Mouse (Mus musculus) small intestine, adult 2 months (tissue): ENCODE measurements around the gene Defb43. TPM values are rescaled to one million over a fixed set of nuclear protein-coding genes. Genes with fewer than 3 reads are reported as not detected.

ENCODE experiments used
- H3K27ac ChIP-seq: fragments of 200-500 bp; 2 replicates; pipeline ENCODE4 v1.5.1; 2012; ENCODE audit warnings: low read depth, low read length, control low read depth, inconsistent platforms; ENCODE audit not compliant: insufficient read depth
- H3K27me3 ChIP-seq: fragments of 200-500 bp; 2 replicates; pipeline ENCODE4 v1.6.1; 2012; ENCODE audit warnings: mild to moderate bottlenecking, moderate library complexity, low read length, inconsistent platforms; ENCODE audit not compliant: control insufficient read depth, insufficient read depth
- H3K36me3 ChIP-seq: fragments of 200-500 bp; 2 replicates; pipeline ENCODE4 v1.6.1; 2012; ENCODE audit warnings: mild to moderate bottlenecking, low read length, control low read depth, inconsistent platforms; ENCODE audit not compliant: control insufficient read depth, insufficient read depth
- H3K4me1 ChIP-seq: fragments of 200-500 bp; 2 replicates; pipeline ENCODE4 v1.6.1; 2012; ENCODE audit warnings: low read length, inconsistent platforms, mixed read lengths; ENCODE audit not compliant: control insufficient read depth, insufficient read depth, insufficient read length
- H3K4me3 ChIP-seq: fragments of 200-500 bp; 2 replicates; pipeline ENCODE4 v1.5.1; 2012; ENCODE audit warnings: low read depth, mild to moderate bottlenecking, control low read depth, inconsistent platforms, low read length, moderate library complexity
- CTCF ChIP-seq: fragments of 200-500 bp; IDR thresholded peaks from 2 replicates; pipeline ENCODE4 v1.5.1; 2012; ENCODE audit warnings: low read depth, mild to moderate bottlenecking, control low read depth, inconsistent platforms, low read length, moderate library complexity, mixed read lengths; ENCODE audit not compliant: insufficient replicate concordance, insufficient read length; ENCODE audit errors: extremely low read depth
- POLR2A ChIP-seq: fragments of 200-500 bp; IDR thresholded peaks from 2 replicates; pipeline ENCODE4 v1.6.1; 2012; ENCODE audit warnings: low read depth, mild to moderate bottlenecking, control low read depth, inconsistent platforms, low read length, moderate library complexity
- WGBS: fragments of 180-500 bp; shearing (Covaris S2); methylation state at CpG from one replicate; pipeline ENCODE4 v1.1.7; 2018; 5-methylcytosine and 5-hydroxymethylcytosine counted together
- polyA plus RNA-seq: library from polyadenylated mRNA; depleted of rRNA; stranded (reverse); fragments of >200 nt; gene quantifications from 2 replicates; pipeline ENCODE4 v1.2.3, GENCODE M21; 2012; rRNA removed

Gene Defb43
- polyA plus RNA-seq: not detected in 2 replicates

DNA sequence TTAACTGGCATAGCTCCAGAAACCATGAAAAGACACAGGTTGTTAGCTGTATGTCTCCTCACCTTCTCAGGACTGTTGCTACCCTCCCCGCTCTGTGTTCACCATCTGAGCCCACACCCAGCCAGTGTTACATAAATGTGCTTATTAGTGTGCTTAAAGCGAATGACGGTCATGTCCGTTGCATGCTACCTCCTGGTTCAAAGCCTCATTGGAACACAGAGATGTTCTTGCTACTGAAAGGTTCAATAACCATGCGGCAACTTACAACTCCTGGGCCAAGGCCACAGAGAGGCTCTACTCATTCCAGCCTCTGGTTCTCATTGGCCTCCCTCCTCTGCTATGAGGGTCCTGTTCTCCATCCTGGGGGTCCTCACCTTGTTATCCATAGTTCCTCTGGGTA lies at the start of gene Defb43:
Gene Defb43, plus strand, starts transcription at position 301 of the 400 bp plus-strand sequence.
- WGBS: 92% methylated on average over 5 of the region's 5 CpGs
- no peak for TF ChIP-seq CTCF
- TF ChIP-seq POLR2A: no peak
- Histone ChIP-seq H3K27ac (no peak within 1 kb of the TSS), H3K36me3 (no peaks in the 10 kb centered on the region), H3K4me3 (no peak within 1 kb of the TSS), H3K4me1 (no peaks in the 10 kb centered on the region), H3K27me3 (no peaks in the 10 kb centered on the region)

DNA sequence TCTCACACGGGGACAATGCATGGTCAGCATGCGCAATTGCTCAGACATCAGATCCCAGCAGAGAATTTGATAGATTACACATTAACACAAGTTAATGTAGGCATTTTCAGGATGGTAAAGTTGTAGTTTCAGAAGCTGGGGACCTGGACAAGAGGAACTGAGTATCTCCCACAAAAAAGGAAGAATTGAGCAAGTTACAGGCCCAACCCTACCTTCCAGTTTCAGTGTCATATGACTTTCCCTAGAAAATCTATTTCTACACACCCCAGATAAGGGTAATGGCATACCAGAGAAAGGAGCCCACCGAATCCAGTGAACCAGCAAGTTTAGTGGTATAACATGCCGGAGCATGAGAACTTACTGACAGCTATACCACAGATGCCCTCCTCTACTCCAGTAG lies 47.9 kb upstream of the Defb43 start:
- Histone ChIP-seq H3K4me1 (0 out of 2 replicates have a peak, but pooled peaks cover 2% of the 10 kb centered on the region), H3K27me3 (no peaks in the 10 kb centered on the region), H3K36me3 (no peaks in the 10 kb centered on the region), H3K27ac (no peak overlapping the region), H3K4me3 (no peak overlapping the region)
- 81% methylated on average over 4 of the region's 4 CpGs for WGBS
- no peak for TF ChIP-seq POLR2A
- no peak for TF ChIP-seq CTCF

DNA sequence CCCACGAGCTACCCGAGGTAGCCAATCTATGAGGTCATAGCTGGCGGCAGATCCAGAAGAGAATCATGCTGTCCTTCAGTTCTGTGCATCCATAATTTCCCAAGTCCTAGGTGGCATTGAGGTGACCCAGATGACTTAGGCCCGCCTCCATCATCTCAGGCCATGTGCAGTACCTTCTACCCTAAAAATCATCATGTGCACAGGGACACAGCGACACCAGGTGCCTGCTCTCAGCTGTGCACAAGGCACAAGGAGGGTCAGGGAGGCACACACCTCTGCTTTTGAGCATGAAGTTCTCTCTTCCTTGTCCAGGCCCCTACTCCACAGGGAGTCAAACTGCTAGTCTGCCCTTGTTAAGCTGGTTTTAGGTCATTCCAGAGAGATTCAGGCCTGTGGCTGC lies 46.2 kb upstream of the Defb43 start:
- Histone ChIP-seq H3K27ac (no peak overlapping the region), H3K27me3 (no peaks in the 10 kb centered on the region), H3K36me3 (no peaks in the 10 kb centered on the region), H3K4me1 (0 out of 2 replicates have a peak, but pooled peaks cover 2% of the 10 kb centered on the region), H3K4me3 (no peak overlapping the region)
- WGBS: 80% methylated on average over 5 of the region's 5 CpGs
- TF ChIP-seq POLR2A: no peak

DNA sequence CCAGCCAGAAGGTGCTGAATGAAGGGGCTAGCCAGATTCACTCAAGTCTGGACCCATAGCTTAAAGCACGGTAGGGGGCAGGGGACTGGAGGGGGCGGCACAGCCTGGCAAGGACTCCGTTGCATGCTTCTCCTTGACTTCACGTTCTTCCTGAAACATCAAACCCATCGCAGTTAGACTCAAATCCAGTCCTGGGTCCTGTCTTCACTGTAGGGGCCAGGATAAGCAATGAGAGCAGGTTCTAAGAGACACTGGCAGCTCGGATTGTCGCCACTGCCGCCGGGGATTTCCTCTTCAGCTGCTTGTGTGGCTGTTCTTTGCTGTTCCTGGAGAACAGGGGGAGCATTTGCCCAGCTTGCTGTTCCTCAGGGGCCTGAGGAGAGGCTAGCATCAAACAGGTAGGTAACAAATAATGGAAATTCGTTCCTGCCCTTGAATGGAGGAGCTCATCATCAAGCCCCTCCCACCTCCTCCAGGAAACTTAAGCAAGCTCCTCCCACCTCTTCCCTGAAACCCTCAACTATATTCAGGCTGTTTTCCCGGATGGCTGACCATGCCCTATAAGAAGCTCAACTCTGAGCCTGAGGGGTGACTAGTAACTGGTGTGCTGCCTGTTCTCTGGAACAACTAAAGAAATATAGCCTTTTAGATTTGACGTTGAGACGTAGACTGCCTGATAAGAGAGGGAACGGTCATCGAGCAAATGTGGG lies 45.6 kb upstream of the Defb43 start:
- 0 out of 2 replicates have a peak, but pooled peaks cover 2% of the 10 kb centered on the region for H3K4me1 ChIP-seq
- TF ChIP-seq POLR2A (no peak), CTCF (no peak)
- WGBS: 25% methylated on average over 15 of the region's 15 CpGs
- H3K4me3 ChIP-seq: peak overlapping the region; percentile 31
- no peaks in the 10 kb centered on the region for H3K36me3 ChIP-seq
- H3K27ac ChIP-seq: no peak overlapping the region
- H3K27me3 ChIP-seq: no peaks in the 10 kb centered on the region

DNA sequence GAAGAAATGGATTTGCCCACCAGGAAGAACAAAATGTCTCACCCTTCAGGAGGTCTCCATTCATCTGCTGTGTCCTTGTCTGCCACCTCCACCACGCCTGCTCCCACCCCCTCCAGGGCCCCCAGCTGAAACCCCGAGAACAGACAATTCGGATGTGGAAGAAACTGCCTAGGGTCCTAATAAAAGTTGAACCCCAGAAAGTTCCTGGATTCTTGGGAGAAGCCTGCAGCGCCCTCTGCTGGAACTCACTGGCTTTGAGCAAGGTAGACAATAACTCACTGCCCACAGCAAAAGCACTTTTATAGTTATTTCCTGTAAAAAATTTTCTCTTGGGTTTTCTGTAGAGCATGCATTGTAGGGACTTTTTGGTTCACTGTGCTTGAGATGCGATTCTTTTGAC lies 36.5 kb upstream of the Defb43 start:
- H3K4me1 ChIP-seq: no peaks in the 10 kb centered on the region
- no peak overlapping the region for H3K27ac ChIP-seq
- no peaks in the 10 kb centered on the region for H3K36me3 ChIP-seq
- 8% methylated on average over 5 of the region's 5 CpGs for WGBS
- no peak overlapping the region for H3K4me3 ChIP-seq
- TF ChIP-seq POLR2A (no peak), CTCF (peak; percentile 73; the same call in 1 of the 2 replicates)
- H3K27me3 ChIP-seq: no peaks in the 10 kb centered on the region; the same call in 1 of the 2 replicates

DNA sequence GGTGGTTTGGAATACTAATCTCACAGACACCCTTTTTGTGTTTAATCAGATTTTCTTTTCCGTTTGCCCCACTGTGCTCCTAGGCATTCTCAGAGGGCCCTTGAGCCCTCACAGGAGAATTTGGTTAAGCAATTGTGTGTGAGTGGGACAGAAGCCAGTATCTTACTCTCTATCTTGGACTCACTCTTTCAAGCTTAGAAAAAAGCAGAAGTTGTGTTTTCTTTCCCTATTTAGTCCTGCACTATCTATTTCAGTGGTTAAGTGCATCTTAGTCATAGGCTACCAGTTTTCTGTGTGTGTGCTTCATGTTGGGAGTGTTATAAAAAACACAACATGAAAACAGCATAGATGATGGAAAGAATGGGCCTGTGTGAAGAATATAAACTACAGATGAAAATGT lies 31.8 kb upstream of the Defb43 start:
- H3K4me3 ChIP-seq: no peak overlapping the region
- no peaks in the 10 kb centered on the region; the same call in 1 of the 2 replicates for H3K27me3 ChIP-seq
- 50% methylated on average over 1 of the region's 1 CpGs for WGBS
- TF ChIP-seq POLR2A: no peak
- TF ChIP-seq CTCF: no peak
- no peaks in the 10 kb centered on the region for H3K36me3 ChIP-seq
- H3K27ac ChIP-seq: no peak overlapping the region
- H3K4me1 ChIP-seq: no peaks in the 10 kb centered on the region

DNA sequence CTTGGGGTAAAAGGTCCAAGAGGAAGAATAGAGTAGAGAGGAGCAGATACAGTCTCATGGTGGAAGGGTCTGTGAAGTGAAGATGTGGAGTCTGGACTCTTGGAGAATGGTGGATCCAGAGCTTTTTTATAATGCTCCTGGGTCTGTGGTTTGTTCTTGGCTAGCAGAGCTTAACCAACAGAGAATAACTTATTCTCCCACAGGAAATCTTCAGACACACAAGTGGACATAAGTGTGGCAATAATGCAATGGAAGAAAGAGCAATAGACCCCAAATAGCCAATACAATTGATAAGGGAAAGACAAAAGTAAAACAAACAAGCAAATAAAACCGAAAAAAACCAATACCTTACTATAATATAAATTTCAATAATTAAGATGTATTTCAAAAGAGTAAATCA lies 27.2 kb upstream of the Defb43 start, which contains the start of gene Defb48:
Gene Defb48, minus strand, starts transcription at position 101 of the 400 bp plus-strand sequence.
- Histone ChIP-seq H3K4me1 (no peaks in the 10 kb centered on the region), H3K27ac (no peak within 1 kb of the TSS), H3K27me3 (no peaks in the 10 kb centered on the region), H3K4me3 (no peak within 1 kb of the TSS), H3K36me3 (no peaks in the 10 kb centered on the region)
- 51% methylated on average over 1 of the region's 1 CpGs for WGBS
- TF ChIP-seq POLR2A (no peak), CTCF (no peak)
